Mouse (Mus musculus) midbrain, embryonic 15.5 days (tissue): ENCODE data around the gene Col9a1. TPM values are rescaled to one million over a fixed set of nuclear protein-coding genes. Genes with fewer than 3 reads are reported as not detected.

ENCODE experiments used
- ATAC-seq: fragments of 200-750 bp; cut with Nextera tagmentation; replicated peaks from 2 replicates; pipeline ENCODE4 v1.8.0; 2017; ENCODE audit warnings: moderate TSS enrichment
- H3K27ac ChIP-seq: fragments of 300-500 bp; sonication (generic); 2 replicates; pipeline ENCODE4 v1.5.1; 2015; ENCODE audit warnings: mild to moderate bottlenecking, inconsistent platforms
- H3K27me3 ChIP-seq: fragments of 300-500 bp; sonication (generic); replicated peaks from 2 replicates; pipeline ENCODE4 v1.6.1; 2015; ENCODE audit warnings: inconsistent platforms
- H3K36me3 ChIP-seq: fragments of 300-500 bp; sonication (generic); replicated peaks from 2 replicates; pipeline ENCODE4 v1.6.1; 2015; ENCODE audit warnings: inconsistent platforms
- H3K4me1 ChIP-seq: fragments of 300-500 bp; sonication (generic); 2 replicates; pipeline ENCODE4 v1.6.1; 2015; ENCODE audit warnings: inconsistent platforms
- H3K4me2 ChIP-seq: fragments of 300-500 bp; sonication (generic); 2 replicates; pipeline ENCODE4 v1.6.1; 2015; ENCODE audit warnings: inconsistent platforms, mild to moderate bottlenecking, moderate library complexity
- H3K4me3 ChIP-seq: fragments of 300-500 bp; sonication (generic); 2 replicates; pipeline ENCODE4 v1.5.1; 2015; ENCODE audit warnings: mild to moderate bottlenecking, inconsistent platforms
- H3K9ac ChIP-seq: fragments of 300-500 bp; sonication (generic); 2 replicates; pipeline ENCODE4 v1.6.1; 2015; ENCODE audit warnings: mild to moderate bottlenecking, inconsistent platforms
- H3K9me3 ChIP-seq: fragments of 300-500 bp; sonication (generic); 2 replicates; pipeline ENCODE4 v1.6.1; 2016; ENCODE audit warnings: inconsistent platforms
- WGBS: fragments of 180-500 bp; shearing (Covaris S2); methylation state at CpG from one replicate; pipeline ENCODE4 v1.1.7; 2015; ENCODE audit warnings: mixed read lengths; 5-methylcytosine and 5-hydroxymethylcytosine counted together
- polyA plus RNA-seq: library from polyadenylated mRNA; unstranded; fragments of >200 nt; fragmentation: Nextera tagmentation; extraction: Ambion mirVana; gene quantifications from 2 replicates; pipeline ENCODE4 v1.2.1, GENCODE M21; 2015

The Col9a1 gene
- polyA plus RNA-seq, 1 experiment from 2014 or later: 1.1 TPM

- ATAC-seq: no peak
- WGBS: 91% methylated on average over 2 of the region's 2 CpGs
- no peaks in the 10 kb centered on the region for H3K4me1 ChIP-seq
- H3K27me3 ChIP-seq: no peaks in the 10 kb centered on the region
- no peaks in the 10 kb centered on the region for H3K36me3 ChIP-seq
- no peak overlapping the region for H3K4me3 ChIP-seq
- no peak overlapping the region for H3K4me2 ChIP-seq
- no peak overlapping the region for H3K27ac ChIP-seq
- H3K9ac ChIP-seq: no peak overlapping the region
- H3K9me3 ChIP-seq: no peaks in the 10 kb centered on the region
Observed at GRCm38 (mm10) chr1:24179856-24180255, 2.4 kb downstream of the Col9a1 start.

DNA sequence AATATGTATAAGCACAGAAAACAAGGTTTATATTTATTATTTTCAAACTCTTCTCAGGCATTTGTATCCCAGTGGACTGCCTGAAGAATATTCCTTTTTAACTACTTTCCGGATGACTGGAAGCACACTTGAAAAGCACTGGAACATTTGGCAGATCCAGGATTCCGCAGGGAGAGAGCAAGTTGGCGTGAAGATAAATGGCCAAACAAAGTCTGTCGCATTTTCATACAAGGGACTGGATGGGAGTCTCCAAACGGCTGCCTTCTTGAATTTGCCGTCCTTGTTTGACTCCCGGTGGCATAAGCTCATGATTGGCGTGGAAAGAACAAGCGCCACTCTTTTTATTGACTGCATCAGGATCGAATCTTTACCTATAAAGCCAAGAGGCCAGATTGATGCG lies 7.6 kb downstream of the Col9a1 start:
- Histone ChIP-seq H3K4me2 (no peak overlapping the region), H3K36me3 (no peaks in the 10 kb centered on the region), H3K27me3 (no peaks in the 10 kb centered on the region), H3K27ac (no peak overlapping the region), H3K9me3 (no peaks in the 10 kb centered on the region), H3K4me3 (no peak overlapping the region), H3K4me1 (no peaks in the 10 kb centered on the region), H3K9ac (no peak overlapping the region)
- WGBS: 67% methylated on average over 11 of the region's 11 CpGs
- ATAC-seq: no peak

GRCm38 (mm10) chr1:24186964-24187363 lies 9.6 kb downstream of the Col9a1 start:
- Histone ChIP-seq H3K4me3 (no peak overlapping the region), H3K27ac (no peak overlapping the region), H3K27me3 (no peaks in the 10 kb centered on the region), H3K4me1 (no peaks in the 10 kb centered on the region), H3K9me3 (no peaks in the 10 kb centered on the region), H3K4me2 (no peak overlapping the region), H3K9ac (no peak overlapping the region), H3K36me3 (no peaks in the 10 kb centered on the region)
- ATAC-seq: no peak
- 87% methylated on average over 11 of the region's 11 CpGs for WGBS

DNA sequence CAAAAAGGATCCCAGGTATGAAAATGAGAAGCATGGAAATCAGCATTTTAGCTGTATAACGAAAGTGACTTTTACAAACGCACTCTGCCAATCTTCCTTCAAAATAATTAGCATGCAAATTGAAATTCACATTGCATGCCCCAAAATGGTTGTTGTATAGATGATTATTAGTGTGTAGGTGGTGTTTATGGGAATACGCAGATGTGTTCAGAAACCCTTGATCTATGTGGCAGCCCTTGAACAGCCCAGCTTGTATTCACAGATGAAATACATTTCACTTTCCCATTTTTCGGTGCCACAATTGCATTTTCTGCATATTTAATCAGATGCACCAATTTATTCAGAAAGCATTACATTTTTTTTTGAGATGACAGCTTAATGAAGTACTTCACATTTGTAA lies 14.3 kb downstream of the Col9a1 start:
- Histone ChIP-seq H3K9ac (no peak overlapping the region), H3K27ac (no peak overlapping the region), H3K36me3 (no peaks in the 10 kb centered on the region), H3K4me2 (no peak overlapping the region), H3K9me3 (no peaks in the 10 kb centered on the region), H3K4me3 (no peak overlapping the region), H3K4me1 (no peaks in the 10 kb centered on the region), H3K27me3 (no peaks in the 10 kb centered on the region)
- ATAC-seq: no peak
- 73% methylated on average over 4 of the region's 4 CpGs for WGBS

- Histone ChIP-seq H3K27ac (no peak overlapping the region), H3K9ac (no peak overlapping the region), H3K4me3 (no peak overlapping the region), H3K9me3 (no peaks in the 10 kb centered on the region), H3K27me3 (no peaks in the 10 kb centered on the region), H3K36me3 (no peaks in the 10 kb centered on the region), H3K4me2 (no peak overlapping the region), H3K4me1 (no peaks in the 10 kb centered on the region)
- ATAC-seq: no peak
- 69% methylated on average over 4 of the region's 4 CpGs for WGBS
Observed at GRCm38 (mm10) chr1:24194111-24194510, 16.7 kb downstream of the Col9a1 start.

GRCm38 (mm10) chr1:24195070-24195840 lies 17.8 kb downstream of the Col9a1 start:
- WGBS: 56% methylated on average over 12 of the region's 12 CpGs
- Histone ChIP-seq H3K27ac (no peak overlapping the region), H3K4me3 (no peak overlapping the region), H3K36me3 (no peaks in the 10 kb centered on the region), H3K9me3 (no peaks in the 10 kb centered on the region), H3K4me1 (no peaks in the 10 kb centered on the region), H3K9ac (no peak overlapping the region), H3K4me2 (no peak overlapping the region), H3K27me3 (no peaks in the 10 kb centered on the region)
- ATAC-seq: no peak

DNA sequence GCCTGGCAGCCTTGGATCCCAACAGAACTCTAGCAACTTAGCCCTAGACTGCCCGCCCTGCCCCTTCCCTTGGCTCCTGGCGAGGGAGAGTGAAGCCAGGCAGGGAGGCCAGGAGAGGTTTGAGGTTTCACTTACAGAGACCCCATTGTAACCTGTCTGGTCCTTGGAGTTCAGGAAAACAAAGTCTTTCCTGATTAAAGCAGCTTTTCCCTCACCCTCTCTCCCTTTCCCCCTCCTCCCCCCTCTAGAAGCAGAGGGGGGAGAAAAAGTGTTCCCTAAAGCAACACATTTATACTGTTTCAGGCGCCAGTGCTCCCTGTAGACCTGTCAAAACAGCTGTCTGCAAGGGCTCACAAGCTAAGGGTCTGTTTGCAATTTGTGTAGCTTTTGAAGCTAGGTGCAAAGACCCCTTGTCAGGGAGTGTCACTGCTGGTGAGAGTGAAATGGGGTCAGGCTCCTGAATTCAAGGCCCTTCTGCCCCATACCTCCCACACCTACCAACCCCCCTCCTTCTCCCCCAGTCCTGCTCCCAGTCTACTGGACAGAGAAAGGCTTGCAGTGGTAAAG lies 18.6 kb downstream of the Col9a1 start:
- Histone ChIP-seq H3K4me1 (no peaks in the 10 kb centered on the region), H3K4me2 (no peak overlapping the region), H3K27me3 (no peaks in the 10 kb centered on the region), H3K36me3 (no peaks in the 10 kb centered on the region), H3K27ac (no peak overlapping the region), H3K9me3 (no peaks in the 10 kb centered on the region), H3K4me3 (no peak overlapping the region), H3K9ac (no peak overlapping the region)
- no peak for ATAC-seq
- 25% methylated on average over 3 of the region's 3 CpGs for whole genome bisulfite sequencing

DNA sequence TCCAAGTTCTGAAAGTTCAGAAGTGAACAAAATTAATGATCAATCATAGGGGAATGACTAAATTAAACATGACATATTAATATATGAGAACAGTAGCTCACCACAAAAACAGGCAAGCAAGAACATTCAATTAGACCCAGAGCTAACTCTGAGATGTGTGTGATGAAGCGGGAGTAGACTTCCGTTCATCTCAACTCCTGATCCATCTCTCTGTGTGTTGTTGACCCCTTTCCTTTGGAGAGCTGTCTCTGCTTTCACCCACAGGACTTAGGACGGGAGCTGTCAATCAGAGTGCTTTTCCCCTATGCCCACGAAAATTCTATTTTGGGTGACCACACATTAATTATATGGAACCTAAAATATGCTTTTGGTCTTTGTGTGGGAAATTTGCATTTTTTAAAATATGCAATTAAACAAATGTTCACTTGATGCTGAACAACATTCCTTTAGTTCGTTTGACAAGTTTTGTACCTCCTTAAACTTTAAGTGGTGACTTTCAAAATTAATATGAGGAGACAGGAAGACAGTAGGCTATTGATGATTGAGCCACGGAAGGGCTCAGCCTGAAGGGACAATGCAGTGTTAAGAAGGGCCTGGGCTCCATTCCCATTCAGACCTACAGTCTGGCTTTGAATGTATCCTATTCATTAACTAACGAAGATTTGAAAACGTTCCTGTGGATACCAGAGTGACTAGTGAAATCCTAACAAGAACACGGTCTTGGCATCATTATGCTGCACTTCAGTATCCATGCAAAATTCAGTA lies 34.4 kb downstream of the Col9a1 start:
- Histone ChIP-seq H3K27me3 (no peaks in the 10 kb centered on the region), H3K9me3 (no peaks in the 10 kb centered on the region), H3K4me1 (no peaks in the 10 kb centered on the region), H3K27ac (no peak overlapping the region), H3K36me3 (no peaks in the 10 kb centered on the region), H3K4me2 (no peak overlapping the region), H3K9ac (no peak overlapping the region), H3K4me3 (no peak overlapping the region)
- 63% methylated on average over 9 of the region's 9 CpGs for WGBS
- ATAC-seq: no peak

- WGBS: 12% methylated on average over 6 of the region's 6 CpGs
- Histone ChIP-seq H3K4me1 (peaks cover 6% of the 10 kb centered on the region; the same call in 1 of the 2 replicates), H3K36me3 (no peaks in the 10 kb centered on the region), H3K9ac (no peak overlapping the region), H3K4me2 (0 out of 2 replicates have a peak overlapping the region, but pooled peaks have one; percentile 5), H3K27me3 (no peaks in the 10 kb centered on the region), H3K9me3 (no peaks in the 10 kb centered on the region), H3K4me3 (no peak overlapping the region), H3K27ac (0 out of 2 replicates have a peak overlapping the region, but pooled peaks have one; percentile 38)
- peak; percentile 96 for ATAC-seq
Observed at GRCm38 (mm10) chr1:24219041-24219440, 41.6 kb downstream of the Col9a1 start.

- H3K4me1 ChIP-seq: peaks cover 6% of the 10 kb centered on the region; the same call in 1 of the 2 replicates
- H3K9me3 ChIP-seq: no peaks in the 10 kb centered on the region
- H3K27me3 ChIP-seq: no peaks in the 10 kb centered on the region
- H3K4me2 ChIP-seq: no peak overlapping the region
- 77% methylated on average over 2 of the region's 2 CpGs for WGBS
- no peak overlapping the region for H3K27ac ChIP-seq
- no peaks in the 10 kb centered on the region for H3K36me3 ChIP-seq
- no peak overlapping the region for H3K4me3 ChIP-seq
- H3K9ac ChIP-seq: no peak overlapping the region
- ATAC-seq: no peak
Observed at GRCm38 (mm10) chr1:24222231-24222630, 44.8 kb downstream of the Col9a1 start.

DNA sequence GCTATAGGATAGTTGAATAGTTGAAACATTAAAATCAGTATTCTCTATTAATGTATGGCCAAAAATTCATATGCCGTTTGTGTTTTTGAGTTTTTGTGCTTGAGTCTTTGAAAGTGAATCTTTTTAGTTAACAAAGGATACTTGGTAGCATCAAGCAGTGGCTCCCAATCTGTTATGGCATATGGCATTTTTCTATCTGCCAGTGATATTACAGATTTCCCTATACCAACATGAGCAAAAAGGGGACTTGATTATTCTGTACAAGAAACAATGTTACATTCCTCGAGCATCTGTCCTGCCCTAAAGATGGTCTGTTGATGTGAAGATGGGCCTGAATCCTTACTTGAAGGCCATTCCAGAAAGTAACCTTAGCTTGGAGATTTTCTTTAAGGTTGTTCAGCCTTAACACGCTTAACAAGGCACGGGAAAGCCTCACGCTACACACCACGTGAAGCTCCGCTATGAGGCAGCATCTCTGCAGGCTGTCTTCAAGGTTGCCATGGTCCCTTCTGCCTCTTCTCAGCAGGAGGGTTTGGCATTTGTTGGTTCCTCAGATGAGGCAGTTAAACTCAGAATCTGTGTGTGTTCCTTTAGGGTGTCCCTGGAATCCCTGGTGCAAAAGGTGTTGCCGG lies 45.7 kb downstream of the Col9a1 start:
- no peak overlapping the region for H3K9ac ChIP-seq
- no peaks in the 10 kb centered on the region for H3K9me3 ChIP-seq
- peaks cover 6% of the 10 kb centered on the region; the same call in 1 of the 2 replicates for H3K4me1 ChIP-seq
- H3K36me3 ChIP-seq: no peaks in the 10 kb centered on the region
- no peaks in the 10 kb centered on the region for H3K27me3 ChIP-seq
- no peak overlapping the region for H3K4me2 ChIP-seq
- ATAC-seq: no peak
- H3K4me3 ChIP-seq: no peak overlapping the region
- no peak overlapping the region for H3K27ac ChIP-seq
- 73% methylated on average over 8 of the region's 8 CpGs for WGBS
